Mouse (Mus musculus): Measurements from ENCODE around the gene Ank2. TPM values are rescaled to one million over a fixed set of nuclear protein-coding genes. Genes with fewer than 3 reads are reported as not detected.

Gene Ank2
- polyA plus RNA-seq, 1 experiment, result not detected

DNA sequence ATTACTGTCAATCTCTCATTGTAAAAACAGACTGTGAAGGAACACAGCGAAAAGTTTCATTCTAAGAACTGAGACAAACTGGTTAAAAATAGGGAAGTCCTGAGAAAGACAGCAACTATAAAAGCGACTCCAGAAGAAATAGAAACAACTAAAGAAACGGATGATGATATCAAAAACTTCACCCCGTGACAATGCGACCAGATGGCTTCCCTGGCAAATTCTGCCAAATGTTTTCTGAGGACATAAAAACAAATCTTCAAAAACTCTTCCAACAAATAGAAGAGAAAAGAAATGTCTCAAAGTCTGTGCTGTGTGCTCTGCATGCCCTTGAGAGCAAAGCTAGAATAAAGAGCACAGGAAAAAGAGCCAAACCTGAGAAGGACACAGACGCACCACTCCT lies 129.6 kb downstream of the Ank2 start:
- Histone ChIP-seq H3K4me1 (no peaks in the 10 kb centered on the region), H3K27me3 (replicated peaks) (no peaks in the 10 kb centered on the region), H3K36me3 (replicated peaks; ENCODE audit: low read length) (no peaks in the 10 kb centered on the region), H3K4me3 (replicated peaks) (no peak overlapping the region), H3K9me3 (peaks cover 16% of the 10 kb centered on the region)
- TF ChIP-seq GATA1 (IDR thresholded peaks at IDR 0.05; ENCODE audit: borderline replicate concordance, low read length), result no peak
- no peak for TF ChIP-seq FLI1 (IDR thresholded peaks at IDR 0.05; ENCODE audit: low read length)

DNA sequence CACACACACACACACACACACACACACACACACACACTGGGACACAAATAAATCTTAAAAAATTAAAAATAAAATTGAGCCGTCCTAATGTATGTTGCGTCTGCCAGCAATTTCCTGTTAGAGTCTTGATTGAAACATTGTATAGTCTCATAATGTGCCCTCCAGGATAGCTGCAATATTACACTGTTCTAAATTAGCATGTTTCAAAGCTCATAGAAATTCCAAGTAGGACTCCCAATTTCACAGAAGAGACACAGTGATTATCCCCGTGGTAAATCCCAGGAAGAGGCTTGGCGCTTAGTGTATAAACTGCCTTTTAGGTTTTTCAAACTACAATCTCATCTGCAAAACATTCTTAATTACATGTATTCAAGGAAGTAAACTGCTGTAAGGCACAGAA lies 131.7 kb downstream of the Ank2 start:
- no peak for TF ChIP-seq GATA1 (IDR thresholded peaks at IDR 0.05; ENCODE audit: borderline replicate concordance, low read length)

DNA sequence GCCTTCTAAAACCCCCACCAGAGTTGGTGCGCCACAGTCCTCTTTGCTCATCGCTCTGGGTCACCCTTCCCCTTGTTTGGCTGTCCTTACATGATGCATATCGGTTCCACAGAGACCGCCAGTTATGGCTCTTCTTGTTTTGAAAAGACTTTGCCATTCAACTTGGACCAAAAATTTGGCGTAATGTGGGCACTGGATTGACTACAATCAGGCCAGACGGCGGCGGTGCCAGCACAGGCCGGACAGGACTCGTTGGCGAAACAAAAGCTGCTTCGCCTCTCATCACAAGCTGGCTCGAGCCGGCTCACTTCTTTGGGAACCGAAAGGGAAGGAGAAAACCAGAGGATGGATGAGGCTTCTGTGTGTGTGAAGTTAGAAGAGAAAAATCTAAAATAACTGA lies 135.6 kb downstream of the Ank2 start:
- Histone ChIP-seq H3K36me3 (replicated peaks; ENCODE audit: low read length) (no peaks in the 10 kb centered on the region), H3K27me3 (replicated peaks) (no peaks in the 10 kb centered on the region), H3K4me3 (replicated peaks) (no peak overlapping the region), H3K4me1 (no peaks in the 10 kb centered on the region), H3K9me3 (peaks cover 8% of the 10 kb centered on the region; the same call in 1 of the 2 replicates)
- TF ChIP-seq FLI1 (IDR thresholded peaks at IDR 0.05; ENCODE audit: low read length) (no peak), GATA1 (IDR thresholded peaks at IDR 0.05; ENCODE audit: borderline replicate concordance, low read length) (no peak)

More for the DNA sequence above, 131.7 kb downstream of the Ank2 start:
- no peaks in the 10 kb centered on the region for H3K36me3 ChIP-seq (replicated peaks; ENCODE audit: low read length)
- H3K27me3 ChIP-seq (replicated peaks), result no peaks in the 10 kb centered on the region
- H3K9me3 ChIP-seq, result peaks cover 8% of the 10 kb centered on the region; the same call in 1 of the 2 replicates
- H3K4me3 ChIP-seq (replicated peaks), result no peak overlapping the region
- no peaks in the 10 kb centered on the region for H3K4me1 ChIP-seq

DNA sequence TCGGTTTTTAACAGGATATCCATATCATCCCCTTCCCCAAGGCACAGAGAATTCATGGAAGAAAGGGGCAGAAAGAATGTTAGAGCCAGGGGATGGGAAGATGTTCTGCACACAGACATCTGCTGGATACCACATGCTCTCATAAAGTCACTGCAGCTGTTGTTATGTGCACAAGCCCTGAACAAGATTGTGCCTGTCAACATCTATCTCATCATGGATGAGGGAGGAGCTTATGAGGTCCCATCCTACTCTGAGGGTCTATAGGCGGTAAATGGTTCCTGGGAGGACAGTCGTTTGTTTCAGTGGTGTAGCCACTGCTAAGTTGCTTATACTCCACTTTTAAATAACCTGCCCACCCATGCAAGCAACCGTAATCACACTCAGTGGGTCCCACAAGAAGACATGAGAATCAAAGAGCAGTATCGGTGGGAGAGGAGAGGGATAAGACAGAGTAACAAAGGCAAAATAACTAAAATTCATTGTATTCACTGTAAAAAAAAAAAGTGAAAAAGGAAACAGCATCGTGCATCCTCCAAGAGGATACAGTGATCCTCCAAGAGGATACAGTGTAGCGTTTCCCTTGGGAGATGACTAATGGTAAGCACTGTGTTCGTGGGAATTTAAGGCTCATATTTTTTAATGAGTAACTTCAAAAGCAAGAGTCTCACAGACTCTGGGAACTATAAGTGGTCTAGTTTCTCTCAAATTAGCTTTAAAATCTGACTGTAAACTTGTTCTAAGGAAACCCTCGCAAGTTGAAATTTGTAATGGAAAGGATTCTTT lies 136.3 kb downstream of the Ank2 start:
- no peak for TF ChIP-seq FLI1 (IDR thresholded peaks at IDR 0.05; ENCODE audit: low read length)
- no peak for TF ChIP-seq GATA1 (IDR thresholded peaks at IDR 0.05; ENCODE audit: borderline replicate concordance, low read length)
- H3K4me1 ChIP-seq, result no peaks in the 10 kb centered on the region
- no peaks in the 10 kb centered on the region for H3K36me3 ChIP-seq (replicated peaks; ENCODE audit: low read length)
- no peak overlapping the region for H3K4me3 ChIP-seq (replicated peaks)
- H3K27me3 ChIP-seq (replicated peaks), result no peaks in the 10 kb centered on the region
- peaks cover 8% of the 10 kb centered on the region; the same call in 1 of the 2 replicates for H3K9me3 ChIP-seq

DNA sequence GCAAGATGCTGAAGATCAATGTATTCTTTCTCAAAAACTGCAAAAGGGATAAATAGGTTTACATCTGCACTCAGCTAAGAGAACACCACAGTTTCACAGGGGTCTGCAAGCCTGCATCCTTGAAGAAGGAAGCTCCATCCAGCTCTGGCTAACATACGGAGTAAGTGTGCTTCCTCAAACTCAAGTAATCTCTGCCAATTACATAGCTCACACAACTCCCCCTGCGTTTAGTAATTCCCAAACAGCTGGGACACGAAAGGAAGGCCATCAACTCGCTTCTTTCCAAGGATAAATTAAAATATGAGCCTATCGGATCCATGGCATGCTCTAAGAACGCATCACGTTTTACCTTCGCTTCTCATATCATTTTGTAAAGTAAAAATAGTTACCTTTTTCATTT lies 137.3 kb downstream of the Ank2 start:
- no peak for TF ChIP-seq GATA1 (IDR thresholded peaks at IDR 0.05; ENCODE audit: borderline replicate concordance, low read length)
- no peak for TF ChIP-seq FLI1 (IDR thresholded peaks at IDR 0.05; ENCODE audit: low read length)
- no peaks in the 10 kb centered on the region for H3K4me1 ChIP-seq
- H3K4me3 ChIP-seq (replicated peaks), result no peak overlapping the region
- H3K36me3 ChIP-seq (replicated peaks; ENCODE audit: low read length), result no peaks in the 10 kb centered on the region
- peaks cover 8% of the 10 kb centered on the region; the same call in 1 of the 2 replicates for H3K9me3 ChIP-seq
- H3K27me3 ChIP-seq (replicated peaks), result no peaks in the 10 kb centered on the region

DNA sequence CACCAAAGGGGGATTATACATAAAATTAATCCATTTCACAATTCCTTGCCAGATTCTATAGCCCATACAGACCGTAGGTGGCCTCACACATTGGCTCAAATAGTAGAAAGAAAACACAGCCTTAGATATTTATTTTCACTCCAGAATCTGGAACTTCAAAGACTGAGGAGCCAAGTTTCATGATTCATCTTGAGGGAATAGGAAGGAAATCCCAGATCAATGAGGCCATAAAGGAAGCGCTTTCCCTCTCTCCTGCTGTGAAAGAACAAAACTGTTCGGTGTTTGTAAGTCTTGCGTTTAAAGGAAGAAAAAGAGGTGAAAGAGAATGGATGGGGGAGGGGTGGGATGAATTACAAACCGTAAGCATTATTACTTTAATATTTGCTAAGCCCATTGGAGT lies 137.8 kb downstream of the Ank2 start:
- no peaks in the 10 kb centered on the region for H3K27me3 ChIP-seq (replicated peaks)

DNA sequence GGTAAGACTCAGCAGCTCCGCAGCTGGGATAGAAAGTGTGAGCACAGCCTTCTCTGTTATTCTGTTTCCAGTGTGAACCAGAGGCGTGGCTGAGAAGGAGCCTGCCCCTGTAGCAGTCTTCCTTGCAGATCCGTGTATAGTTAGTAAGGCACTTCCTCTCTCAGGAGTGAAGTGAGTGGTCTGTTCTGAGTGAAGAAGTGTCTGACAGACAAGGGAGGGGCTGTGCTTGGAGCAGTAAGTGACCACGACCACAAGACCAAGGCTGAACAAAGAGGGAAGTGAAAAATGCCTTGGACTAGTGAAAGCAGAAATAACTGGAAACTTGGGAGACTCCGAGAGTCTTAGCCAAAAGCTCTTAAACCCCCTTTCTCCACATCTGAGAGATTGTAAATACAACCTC lies 143.9 kb downstream of the Ank2 start:
- Histone ChIP-seq H3K36me3 (replicated peaks; ENCODE audit: low read length) (no peaks in the 10 kb centered on the region), H3K4me1 (no peaks in the 10 kb centered on the region), H3K4me3 (replicated peaks) (no peak overlapping the region), H3K9me3 (peaks cover 22% of the 10 kb centered on the region; the same call in 1 of the 2 replicates), H3K27me3 (replicated peaks) (no peaks in the 10 kb centered on the region)
- TF ChIP-seq FLI1 (IDR thresholded peaks at IDR 0.05; ENCODE audit: low read length), result no peak
- no peak for TF ChIP-seq GATA1 (IDR thresholded peaks at IDR 0.05; ENCODE audit: borderline replicate concordance, low read length)

More for the DNA sequence above, 137.8 kb downstream of the Ank2 start:
- Histone ChIP-seq H3K36me3 (replicated peaks; ENCODE audit: low read length) (no peaks in the 10 kb centered on the region), H3K9me3 (peaks cover 8% of the 10 kb centered on the region; the same call in 1 of the 2 replicates), H3K4me1 (no peaks in the 10 kb centered on the region), H3K4me3 (replicated peaks) (no peak overlapping the region)
- TF ChIP-seq GATA1 (IDR thresholded peaks at IDR 0.05; ENCODE audit: borderline replicate concordance, low read length) (no peak), FLI1 (IDR thresholded peaks at IDR 0.05; ENCODE audit: low read length) (no peak)

DNA sequence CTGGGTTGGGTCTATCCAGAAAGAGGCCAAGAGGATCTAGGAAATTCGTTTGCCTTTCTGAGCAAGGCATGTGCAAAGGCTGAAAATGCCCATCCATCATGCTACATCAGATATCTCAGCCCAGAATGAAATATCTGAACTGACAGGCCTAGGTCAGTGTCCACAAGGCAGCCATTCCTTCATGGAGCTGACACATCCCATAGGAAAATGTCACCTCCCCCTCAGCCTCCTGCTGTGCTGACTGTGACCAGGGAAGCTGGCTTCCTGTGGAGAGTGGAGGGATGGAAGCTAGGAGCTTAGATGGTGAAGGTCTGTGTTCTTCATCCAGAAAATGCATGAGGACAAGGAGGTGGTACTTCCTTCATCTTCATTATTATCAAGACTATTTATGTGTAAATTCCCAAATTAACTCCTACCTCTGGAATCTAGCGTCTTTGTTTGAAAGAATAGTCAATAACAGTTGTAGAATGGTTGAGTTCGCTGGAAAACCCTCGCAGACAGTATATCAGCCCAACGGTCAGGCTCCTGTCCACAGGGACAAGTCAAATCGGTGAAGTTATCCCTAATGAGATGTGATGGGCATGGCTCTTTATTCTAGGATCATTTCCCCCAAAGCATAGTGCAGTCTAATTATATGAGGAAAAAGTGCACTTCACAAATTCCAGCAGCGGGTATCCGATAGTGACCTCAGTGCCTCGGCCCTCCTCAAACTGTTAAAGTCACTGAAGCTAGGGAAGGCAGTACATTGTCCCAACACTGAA lies 148.4 kb downstream of the Ank2 start:
- Histone ChIP-seq H3K36me3 (replicated peaks; ENCODE audit: low read length) (no peaks in the 10 kb centered on the region), H3K4me1 (no peaks in the 10 kb centered on the region), H3K9me3 (peaks cover 38% of the 10 kb centered on the region), H3K4me3 (replicated peaks) (no peak overlapping the region), H3K27me3 (replicated peaks) (no peaks in the 10 kb centered on the region)
- TF ChIP-seq GATA1 (IDR thresholded peaks at IDR 0.05; ENCODE audit: borderline replicate concordance, low read length) (no peak), FLI1 (IDR thresholded peaks at IDR 0.05; ENCODE audit: low read length) (no peak)

DNA sequence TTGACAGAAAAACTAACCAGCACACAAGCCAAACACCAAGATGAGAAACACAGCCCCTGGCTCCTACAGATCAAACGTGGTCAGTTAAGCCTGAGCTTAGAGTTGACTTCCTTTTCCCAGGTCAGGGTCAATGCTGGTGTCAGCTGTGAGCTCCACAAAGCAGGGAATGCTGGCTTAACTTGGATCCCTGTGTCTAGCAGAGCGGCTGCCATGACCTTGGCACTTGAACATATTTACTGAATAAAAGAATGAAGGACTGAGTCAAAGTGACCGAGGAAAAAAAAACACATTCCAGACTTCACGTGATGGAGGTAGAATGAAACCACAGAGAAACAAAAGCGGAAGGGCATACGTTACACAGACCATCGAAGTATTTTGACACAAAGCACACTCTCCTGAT lies 150.2 kb downstream of the Ank2 start:
- Histone ChIP-seq H3K27me3 (replicated peaks) (no peaks in the 10 kb centered on the region), H3K9me3 (peaks cover 32% of the 10 kb centered on the region), H3K36me3 (replicated peaks; ENCODE audit: low read length) (no peaks in the 10 kb centered on the region), H3K4me1 (no peaks in the 10 kb centered on the region), H3K4me3 (replicated peaks) (no peak overlapping the region)
- no peak for TF ChIP-seq GATA1 (IDR thresholded peaks at IDR 0.05; ENCODE audit: borderline replicate concordance, low read length)

DNA sequence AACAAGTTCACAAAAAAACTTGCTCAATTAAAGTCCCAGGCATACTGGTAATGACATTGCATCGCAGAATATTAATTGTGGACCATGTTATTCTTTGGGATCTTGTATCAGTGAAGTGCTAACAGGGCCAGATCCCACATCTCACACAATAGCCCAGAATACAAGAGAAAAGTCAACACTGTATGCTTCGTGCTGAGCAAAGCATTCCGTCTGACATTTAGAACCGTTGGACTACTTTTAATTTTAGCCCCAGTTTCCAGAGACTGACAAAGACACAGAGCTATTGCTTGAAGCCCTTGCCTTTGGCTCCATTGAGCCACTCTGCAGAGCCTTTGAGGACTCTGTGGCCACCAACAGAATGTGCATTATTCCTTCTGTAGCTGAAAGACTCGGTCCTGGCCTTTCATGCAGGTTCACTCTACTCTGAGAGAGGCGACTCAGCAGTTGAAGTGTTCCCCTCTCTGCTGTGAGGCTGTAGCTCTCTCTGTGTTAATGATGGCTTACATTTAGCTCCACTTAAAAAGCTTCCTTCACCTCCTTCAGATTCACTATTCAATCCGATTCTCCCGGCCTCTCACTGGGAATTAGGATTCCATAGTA lies 153.2 kb downstream of the Ank2 start:
- Histone ChIP-seq H3K9me3 (peaks cover 22% of the 10 kb centered on the region), H3K27me3 (replicated peaks) (no peaks in the 10 kb centered on the region), H3K4me1 (no peaks in the 10 kb centered on the region), H3K36me3 (replicated peaks; ENCODE audit: low read length) (no peaks in the 10 kb centered on the region), H3K4me3 (replicated peaks) (no peak overlapping the region)
- no peak for TF ChIP-seq FLI1 (IDR thresholded peaks at IDR 0.05; ENCODE audit: low read length)
- TF ChIP-seq GATA1 (IDR thresholded peaks at IDR 0.05; ENCODE audit: borderline replicate concordance, low read length), result no peak
